Mouse (Mus musculus) thymus, adult 2 months (tissue): ENCODE data around the gene Tmem100. TPM values are rescaled to one million over a fixed set of nuclear protein-coding genes. Genes with fewer than 3 reads are reported as not detected.

ENCODE experiments used
- DNase-seq: peaks from one replicate; pipeline ENCODE4 v3.0.0; 2021
- H3K27ac ChIP-seq: fragments of 200-500 bp; 2 replicates; pipeline ENCODE4 v1.5.1; 2012; ENCODE audit warnings: low read length, control low read depth; ENCODE audit not compliant: control insufficient read depth, insufficient read depth
- H3K27me3 ChIP-seq: fragments of 200-500 bp; 2 replicates; pipeline ENCODE4 v1.6.1; 2012; ENCODE audit warnings: mild to moderate bottlenecking, low read length, moderate library complexity, mixed read lengths; ENCODE audit not compliant: control insufficient read depth, insufficient read depth
- H3K36me3 ChIP-seq: fragments of 200-500 bp; 2 replicates; pipeline ENCODE4 v1.6.1; 2012; ENCODE audit warnings: mild to moderate bottlenecking, low read length, moderate library complexity; ENCODE audit not compliant: control insufficient read depth, insufficient read depth
- H3K4me1 ChIP-seq: fragments of 200-500 bp; replicated peaks from 2 replicates; pipeline ENCODE4 v1.6.1; 2012; ENCODE audit warnings: low read length; ENCODE audit not compliant: control insufficient read depth, insufficient read depth
- H3K4me3 ChIP-seq: fragments of 200-500 bp; 2 replicates; pipeline ENCODE4 v1.5.1; 2012; ENCODE audit warnings: mild to moderate bottlenecking, low read length, control low read depth, moderate library complexity; ENCODE audit not compliant: control insufficient read depth, insufficient read depth
- CTCF ChIP-seq: fragments of 200-500 bp; IDR thresholded peaks from 2 replicates; pipeline ENCODE4 v1.5.1; 2012; ENCODE audit warnings: mild to moderate bottlenecking, control low read depth, low read length, moderate library complexity, borderline replicate concordance; ENCODE audit not compliant: control insufficient read depth, poor library complexity, insufficient read depth; ENCODE audit errors: extremely low read depth
- POLR2A ChIP-seq: fragments of 200-500 bp; IDR thresholded peaks from 2 replicates; pipeline ENCODE4 v1.6.1; 2012; ENCODE audit warnings: mild to moderate bottlenecking, low read length, control low read depth, moderate library complexity; ENCODE audit not compliant: control insufficient read depth, poor library complexity, insufficient read depth; ENCODE audit errors: extremely low read depth
- WGBS: fragments of 180-500 bp; shearing (Covaris S2); methylation state at CpG from one replicate; pipeline ENCODE4 v1.1.7; 2018; 5-methylcytosine and 5-hydroxymethylcytosine counted together
- polyA plus RNA-seq: library from polyadenylated mRNA; depleted of rRNA; stranded (reverse); fragments of >200 nt; gene quantifications from 2 replicates; pipeline ENCODE4 v1.2.3, GENCODE M21; 2012

Gene Tmem100
- polyA plus RNA-seq, 1 experiment = 1.6 TPM

DNA sequence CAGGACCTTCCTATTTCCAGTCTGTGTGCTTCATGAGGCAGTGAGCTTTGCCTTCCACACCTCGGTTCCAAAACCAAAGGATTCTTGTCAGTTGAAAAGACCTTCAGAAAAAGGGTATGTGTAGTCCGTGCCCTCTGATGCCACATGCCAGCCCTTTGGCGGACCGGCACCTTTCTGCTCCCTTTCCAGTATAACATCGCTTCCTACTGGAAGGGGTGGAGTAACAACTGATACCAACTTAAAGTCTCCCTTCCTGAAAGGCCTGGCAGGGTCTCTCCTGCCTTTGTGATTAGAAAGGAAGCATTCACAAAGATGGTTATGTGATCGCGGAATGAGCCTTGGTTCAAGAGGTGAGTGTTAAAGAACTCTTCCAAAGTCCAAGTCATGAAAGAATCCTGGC is 19.9 kb downstream of the Tmem100 start:
- H3K27ac ChIP-seq = no peak overlapping the region
- DNase-seq = no peak
- H3K27me3 ChIP-seq = no peaks in the 10 kb centered on the region
- H3K4me1 ChIP-seq = no peaks in the 10 kb centered on the region
- WGBS = 91% methylated on average over 7 of the region's 7 CpGs
- H3K4me3 ChIP-seq = no peak overlapping the region
- TF ChIP-seq POLR2A = no peak
- no peak for TF ChIP-seq CTCF
- H3K36me3 ChIP-seq = no peaks in the 10 kb centered on the region

GRCm38 (mm10) chr11:90052785-90053184 is 22.6 kb downstream of the Tmem100 start:
- Histone ChIP-seq H3K4me1 (no peaks in the 10 kb centered on the region), H3K27ac (no peak overlapping the region), H3K4me3 (no peak overlapping the region), H3K36me3 (no peaks in the 10 kb centered on the region), H3K27me3 (no peaks in the 10 kb centered on the region)
- no peak for TF ChIP-seq POLR2A
- TF ChIP-seq CTCF = no peak
- DNase-seq = no peak
- WGBS = 95% methylated on average over 7 of the region's 7 CpGs

GRCm38 (mm10) chr11:90053820-90054219 is 23.7 kb downstream of the Tmem100 start:
- Histone ChIP-seq H3K27ac (no peak overlapping the region), H3K4me3 (no peak overlapping the region), H3K36me3 (no peaks in the 10 kb centered on the region), H3K27me3 (no peaks in the 10 kb centered on the region), H3K4me1 (no peaks in the 10 kb centered on the region)
- TF ChIP-seq CTCF (no peak), POLR2A (no peak)
- WGBS = 88% methylated on average over 4 of the region's 4 CpGs
- no peak for DNase-seq

DNA sequence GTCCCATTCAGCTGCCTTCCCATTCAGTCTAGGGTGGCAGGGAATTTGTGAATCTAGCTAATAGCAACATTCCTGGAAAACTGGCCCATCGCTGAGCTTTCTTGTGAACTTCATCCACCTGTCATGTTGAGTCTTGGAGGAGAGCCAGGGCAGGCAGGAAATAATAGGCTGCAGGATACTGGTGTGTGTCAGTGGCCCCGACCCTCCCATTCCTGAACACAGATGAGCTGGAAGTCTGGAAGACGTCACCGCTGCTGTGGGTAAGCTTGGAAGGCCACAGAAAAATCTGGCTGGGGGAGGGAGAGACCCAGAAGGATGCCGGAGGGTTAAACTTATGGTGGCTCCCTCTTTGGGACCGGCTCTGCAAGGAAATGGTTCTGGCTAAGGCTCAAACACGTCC is 24.3 kb downstream of the Tmem100 start:
- TF ChIP-seq POLR2A (no peak), CTCF (no peak)
- WGBS = 65% methylated on average over 7 of the region's 7 CpGs
- H3K4me3 ChIP-seq = no peak overlapping the region
- no peaks in the 10 kb centered on the region for H3K27me3 ChIP-seq
- H3K27ac ChIP-seq = no peak overlapping the region
- no peak for DNase-seq
- H3K4me1 ChIP-seq = no peaks in the 10 kb centered on the region
- H3K36me3 ChIP-seq = no peaks in the 10 kb centered on the region

DNA sequence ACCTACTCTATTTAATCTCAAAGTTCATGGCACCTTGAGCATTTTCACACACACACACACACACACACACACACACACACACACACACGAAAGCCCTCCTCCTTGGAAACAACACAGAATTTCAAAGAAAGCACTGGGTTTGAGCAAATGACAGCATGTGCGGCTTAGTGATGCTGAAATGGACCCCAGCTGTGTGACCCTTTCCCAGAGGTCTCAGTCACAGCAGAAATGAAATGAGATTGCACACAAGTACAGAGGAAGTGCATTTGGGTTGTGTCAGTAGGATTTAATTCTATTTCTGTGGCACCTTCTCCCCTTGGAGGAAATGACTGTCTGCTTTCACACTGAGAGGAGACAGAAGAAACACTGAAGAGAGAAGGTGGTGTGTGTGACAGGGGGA is 26.9 kb downstream of the Tmem100 start:
- Histone ChIP-seq H3K36me3 (no peaks in the 10 kb centered on the region), H3K27ac (no peak overlapping the region), H3K4me1 (no peaks in the 10 kb centered on the region), H3K4me3 (no peak overlapping the region), H3K27me3 (no peaks in the 10 kb centered on the region)
- WGBS = 83% methylated on average over 2 of the region's 2 CpGs
- TF ChIP-seq POLR2A = no peak
- TF ChIP-seq CTCF = no peak
- DNase-seq = no peak

DNA sequence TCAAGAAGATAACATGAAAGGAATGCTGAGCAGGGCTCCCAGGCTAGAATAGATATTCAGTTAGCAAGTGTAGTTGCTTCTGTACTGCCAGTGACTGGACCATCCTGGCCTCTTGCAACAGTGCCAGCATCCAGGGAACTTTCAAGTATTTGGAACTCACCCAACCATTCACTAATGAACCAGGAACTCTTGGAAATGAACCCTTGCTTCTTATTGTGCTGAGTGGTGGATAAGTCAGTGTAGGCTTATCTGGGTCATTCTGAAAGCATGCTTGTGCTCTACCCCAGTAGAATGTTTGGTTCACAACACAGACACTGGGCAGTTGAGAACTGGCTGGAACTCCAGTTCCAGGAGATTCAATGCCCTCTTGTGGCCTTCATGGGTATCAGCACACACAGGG is 29.1 kb downstream of the Tmem100 start:
- no peak overlapping the region for H3K27ac ChIP-seq
- H3K4me1 ChIP-seq = no peaks in the 10 kb centered on the region
- TF ChIP-seq CTCF = no peak
- no peak for TF ChIP-seq POLR2A
- no peak overlapping the region for H3K4me3 ChIP-seq
- no peak for DNase-seq
- H3K27me3 ChIP-seq = no peaks in the 10 kb centered on the region
- H3K36me3 ChIP-seq = no peaks in the 10 kb centered on the region

- no peak overlapping the region for H3K4me3 ChIP-seq
- H3K36me3 ChIP-seq = no peaks in the 10 kb centered on the region
- TF ChIP-seq POLR2A = no peak
- TF ChIP-seq CTCF = no peak
- WGBS = 81% methylated on average over 3 of the region's 3 CpGs
- H3K27me3 ChIP-seq = no peaks in the 10 kb centered on the region
- H3K27ac ChIP-seq = no peak overlapping the region
- H3K4me1 ChIP-seq = no peaks in the 10 kb centered on the region
- DNase-seq = no peak
These were observed 32.5 kb downstream of the Tmem100 start for GRCm38 (mm10) chr11:90062657-90063056.
